Mouse (Mus musculus): ENCODE results near the gene Lamc1. TPM values are rescaled to one million over a fixed set of nuclear protein-coding genes. Genes with fewer than 3 reads are reported as not detected.
"Not testable (repeated sequence)": the region's sequence is repeated elsewhere in the genome, so short reads cannot be mapped to it uniquely, and the experiment has no call there.

The Lamc1 gene
- 10 to 100 TPM; 27.0 to 28.7 TPM for total RNA-seq (2021)

- intact Hi-C loops (cut with DNase I): loop anchor here (5.0 kb wide), 2 partner anchors 50 to 150 kb away; no protein-coding TSS in a partner anchor
Measured at GRCm38 (mm10) chr1:153332444-153333295, at the start of gene Lamc1. Gene Lamc1, minus strand, starts transcription at chr1:153332786.

GRCm38 (mm10) chr1:153380746-153381282, 48.2 kb upstream of the Lamc1 start:
- intact Hi-C loops (cut with DNase I): no loop called here

More at GRCm38 (mm10) chr1:153332444-153333295, at the start of gene Lamc1:
- peak; percentile 82 to 85 for DNase-seq (ENCODE audit: low spot score in 2 of 2)

GRCm38 (mm10) chr1:153379832-153380231, 47.2 kb upstream of the Lamc1 start:
- intact Hi-C loops (cut with DNase I): no loop called here
- DNase-seq (ENCODE audit: low spot score in 2 of 2): no peak

More at GRCm38 (mm10) chr1:153380746-153381282, 48.2 kb upstream of the Lamc1 start:
- DNase-seq (ENCODE audit: low spot score in 2 of 2): no peak

GRCm38 (mm10) chr1:153378587-153378986, 46.0 kb upstream of the Lamc1 start:
- intact Hi-C loops (cut with DNase I): no loop called here
- DNase-seq (ENCODE audit: low spot score in 2 of 2): no peak

GRCm38 (mm10) chr1:153376446-153376845, 43.9 kb upstream of the Lamc1 start:
- no peak for DNase-seq (ENCODE audit: low spot score in 2 of 2)
- intact Hi-C loops (cut with DNase I): no loop called here

GRCm38 (mm10) chr1:153374136-153374535, 41.5 kb upstream of the Lamc1 start:
- DNase-seq (ENCODE audit: low spot score in 2 of 2): no peak
- intact Hi-C loops (cut with DNase I): no loop called here

GRCm38 (mm10) chr1:153371846-153372245, 39.3 kb upstream of the Lamc1 start:
- intact Hi-C loops (cut with DNase I): no loop called here
- no peak for DNase-seq (ENCODE audit: low spot score in 2 of 2)

GRCm38 (mm10) chr1:153369011-153369410, 36.4 kb upstream of the Lamc1 start:
- intact Hi-C loops (cut with DNase I): no loop called here
- no peak for DNase-seq (ENCODE audit: low spot score in 2 of 2)

GRCm38 (mm10) chr1:153367048-153367447, 34.5 kb upstream of the Lamc1 start:
- intact Hi-C loops (cut with DNase I): no loop called here
- no peak for DNase-seq (ENCODE audit: low spot score in 2 of 2)

- intact Hi-C loops (cut with DNase I): no loop called here
- DNase-seq (ENCODE audit: low spot score in 2 of 2): no peak
Measured at GRCm38 (mm10) chr1:153361926-153362325, 29.3 kb upstream of the Lamc1 start.

GRCm38 (mm10) chr1:153360556-153360955, 28.0 kb upstream of the Lamc1 start:
- no peak for DNase-seq (ENCODE audit: low spot score in 2 of 2)
- intact Hi-C loops (cut with DNase I): no loop called here

GRCm38 (mm10) chr1:153357218-153357617, 24.6 kb upstream of the Lamc1 start:
- no peak for DNase-seq (ENCODE audit: low spot score in 2 of 2)
- intact Hi-C loops (cut with DNase I): no loop called here

- no peak for DNase-seq (ENCODE audit: low spot score in 2 of 2)
- intact Hi-C loops (cut with DNase I): no loop called here
Measured at GRCm38 (mm10) chr1:153354466-153354865, 21.9 kb upstream of the Lamc1 start.

- DNase-seq (ENCODE audit: low spot score in 2 of 2): no peak
Measured at GRCm38 (mm10) chr1:153353736-153354430, 21.3 kb upstream of the Lamc1 start.

GRCm38 (mm10) chr1:153351034-153351433, 18.4 kb upstream of the Lamc1 start:
- no peak for DNase-seq (ENCODE audit: low spot score in 2 of 2)
- intact Hi-C loops (cut with DNase I): no loop called here

More at GRCm38 (mm10) chr1:153353736-153354430, 21.3 kb upstream of the Lamc1 start:
- intact Hi-C loops (cut with DNase I): no loop called here

GRCm38 (mm10) chr1:153347726-153348125, 15.1 kb upstream of the Lamc1 start:
- intact Hi-C loops (cut with DNase I): no loop called here
- no peak for DNase-seq (ENCODE audit: low spot score in 2 of 2)

- intact Hi-C loops (cut with DNase I): no loop called here
- DNase-seq (ENCODE audit: low spot score in 2 of 2): no peak
Measured at GRCm38 (mm10) chr1:153347040-153347439, 14.5 kb upstream of the Lamc1 start.

GRCm38 (mm10) chr1:153345699-153346291, 13.2 kb upstream of the Lamc1 start:
- intact Hi-C loops (cut with DNase I): no loop called here
- no peak for DNase-seq (ENCODE audit: low spot score in 2 of 2)

GRCm38 (mm10) chr1:153345002-153345401, 12.4 kb upstream of the Lamc1 start:
- intact Hi-C loops (cut with DNase I): no loop called here
- DNase-seq (ENCODE audit: low spot score in 2 of 2): no peak

- DNase-seq (ENCODE audit: low spot score in 2 of 2); intact Hi-C loops (cut with DNase I): not testable (repeated sequence)
Measured at GRCm38 (mm10) chr1:153335451-153335850, 2.9 kb upstream of the Lamc1 start.

Measured in left cerebral cortex, postnatal 36 days (tissue).